Mouse (Mus musculus) liver, postnatal 0 days (tissue): ENCODE data around the gene Eml2.

Source experiments
- CTCF ChIP-seq: sonication (generic); IDR thresholded peaks from 2 replicates; pipeline ENCODE4 v1.5.1; 2016; ENCODE audit warnings: antibody characterized with exemption, low read depth
- EP300 ChIP-seq: IDR thresholded peaks from 2 replicates; pipeline ENCODE4 v1.6.1; 2016; ENCODE audit warnings: antibody characterized with exemption, low read depth, mild to moderate bottlenecking

DNA sequence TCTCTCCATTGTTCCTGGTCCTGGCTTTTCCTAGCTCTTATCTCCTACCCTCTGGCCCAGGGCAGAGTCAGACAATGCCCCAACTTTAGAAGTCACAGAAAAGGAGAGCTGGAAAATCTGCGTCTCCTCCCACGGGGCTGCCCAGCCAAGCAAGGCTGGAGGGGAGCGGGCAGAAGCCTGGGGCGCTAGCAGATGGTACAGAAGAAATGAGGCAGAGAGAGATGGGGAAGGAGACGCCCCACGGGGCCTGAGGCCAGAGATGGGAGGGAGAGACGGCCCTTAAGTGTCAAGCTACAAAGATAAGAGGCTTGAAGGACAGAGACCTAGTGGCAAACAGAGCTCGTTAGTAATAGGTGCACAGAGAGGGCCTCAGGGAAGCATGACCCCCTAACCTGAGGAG, 4.4 kb upstream of the Eml2 start:
- TF ChIP-seq CTCF (no peak), EP300 (no peak)
